Mouse (Mus musculus) neural tube, embryonic 10.5 days (tissue): Measurements from ENCODE around the gene St3gal3.

ENCODE experiments used
- DNase-seq: peaks from one replicate; pipeline ENCODE4 v3.0.0-alpha.2; 2017; ENCODE audit warnings: low spot score; ENCODE audit errors: extremely low spot score

The St3gal3 gene

GRCm38 (mm10) chr4:118134485-118135365 is at the start of gene St3gal3:
TSS of gene St3gal3 (minus strand) at chr4:118134914.
- DNase-seq, result peak; percentile 95

GRCm38 (mm10) chr4:118180301-118181080 is 45.8 kb upstream of the St3gal3 start:
- no peak for DNase-seq

GRCm38 (mm10) chr4:118179467-118180300 is 45.0 kb upstream of the St3gal3 start, which contains the start of gene Kdm4a:
TSS of gene Kdm4a (minus strand) at chr4:118180043.
- DNase-seq, result peak; percentile 90

- no peak for DNase-seq
These were observed 44.3 kb upstream of the St3gal3 start for GRCm38 (mm10) chr4:118178952-118179466.

- DNase-seq, result no peak
These were observed 37.7 kb upstream of the St3gal3 start for GRCm38 (mm10) chr4:118172461-118172860.

GRCm38 (mm10) chr4:118171006-118171405 is 36.3 kb upstream of the St3gal3 start:
- peak; percentile 27 for DNase-seq

- no peak for DNase-seq
These were observed 27.4 kb upstream of the St3gal3 start for GRCm38 (mm10) chr4:118162123-118162522.

- no peak for DNase-seq
These were observed 23.0 kb upstream of the St3gal3 start for GRCm38 (mm10) chr4:118157666-118158065.

GRCm38 (mm10) chr4:118156559-118156958 is 21.8 kb upstream of the St3gal3 start:
- no peak for DNase-seq

- DNase-seq, result no peak
These were observed 20.2 kb upstream of the St3gal3 start for GRCm38 (mm10) chr4:118154889-118155288.

- DNase-seq, result no peak
These were observed 17.5 kb upstream of the St3gal3 start for GRCm38 (mm10) chr4:118152020-118152785.

- DNase-seq, result no peak
These were observed 16.1 kb upstream of the St3gal3 start for GRCm38 (mm10) chr4:118150804-118151203.

GRCm38 (mm10) chr4:118149956-118150680 is 15.4 kb upstream of the St3gal3 start:
- no peak for DNase-seq

- DNase-seq, result no peak
These were observed 14.4 kb upstream of the St3gal3 start for GRCm38 (mm10) chr4:118149055-118149576.

- no peak for DNase-seq
These were observed 13.6 kb upstream of the St3gal3 start for GRCm38 (mm10) chr4:118148317-118148687.

- DNase-seq, result no peak
These were observed 13.0 kb upstream of the St3gal3 start for GRCm38 (mm10) chr4:118147547-118148316.

- DNase-seq, result no peak
These were observed 12.4 kb upstream of the St3gal3 start for GRCm38 (mm10) chr4:118147090-118147489.

GRCm38 (mm10) chr4:118144324-118144723 is 9.6 kb upstream of the St3gal3 start:
- DNase-seq, result no peak

GRCm38 (mm10) chr4:118143679-118144078 is 9.0 kb upstream of the St3gal3 start:
- no peak for DNase-seq
